Mouse (Mus musculus) retina, embryonic 14.5 days (tissue): ENCODE data around the gene Tm6sf1.
A peak's percentile ranks its signal among the peaks of the same experiment; 100 is the strongest.

ENCODE experiments used
- DNase-seq: peaks from one replicate; pipeline ENCODE4 v3.0.0-alpha.2; 2015; ENCODE audit warnings: low spot score

Gene Tm6sf1

GRCm38 (mm10) chr7:81885128-81885527, 26.3 kb downstream of the Tm6sf1 start:
- no peak for DNase-seq

- DNase-seq = no peak
Measured at GRCm38 (mm10) chr7:81899361-81899760, 40.6 kb downstream of the Tm6sf1 start.

GRCm38 (mm10) chr7:81904094-81904493, 45.3 kb downstream of the Tm6sf1 start:
- DNase-seq = no peak

- no peak for DNase-seq
Measured at GRCm38 (mm10) chr7:81904926-81905325, 46.1 kb downstream of the Tm6sf1 start.

- no peak for DNase-seq
Measured at GRCm38 (mm10) chr7:81918316-81918715, 59.5 kb downstream of the Tm6sf1 start.

- DNase-seq = no peak
Measured at GRCm38 (mm10) chr7:81920314-81920713, 61.5 kb downstream of the Tm6sf1 start.

GRCm38 (mm10) chr7:81921379-81921952, 62.7 kb downstream of the Tm6sf1 start:
- DNase-seq = no peak

GRCm38 (mm10) chr7:81928998-81929397, 70.2 kb downstream of the Tm6sf1 start:
- DNase-seq = no peak

GRCm38 (mm10) chr7:81932521-81933045, 73.8 kb downstream of the Tm6sf1 start:
- DNase-seq = no peak

- DNase-seq = no peak
Measured at GRCm38 (mm10) chr7:81933061-81933600, 74.3 kb downstream of the Tm6sf1 start.

GRCm38 (mm10) chr7:81933601-81934266, 74.9 kb downstream of the Tm6sf1 start:
- DNase-seq = peak; percentile 75
